Mouse (Mus musculus) C2C12 (cell line): ENCODE measurements around the gene Smurf1.

Source experiments
- CEBPB ChIP-seq: IDR thresholded peaks from one replicate; pipeline ENCODE4 v1.6.1; 2011; ENCODE audit warnings: low read depth, mild to moderate bottlenecking, control low read depth, moderate library complexity
- CTCF ChIP-seq: IDR thresholded peaks from one replicate; pipeline ENCODE4 v1.5.1; 2011; ENCODE audit not compliant: control insufficient read depth, insufficient read depth, insufficient read length
- FOSL1 ChIP-seq: IDR thresholded peaks from one replicate; pipeline ENCODE4 v1.8.0; 2011; ENCODE audit warnings: mild to moderate bottlenecking, low read length; ENCODE audit not compliant: poor library complexity, insufficient read depth, severe bottlenecking
- MAX ChIP-seq: IDR thresholded peaks from one replicate; pipeline ENCODE4 v1.6.1; 2011; ENCODE audit warnings: mild to moderate bottlenecking, control low read depth
- MYOD1 ChIP-seq: IDR thresholded peaks from one replicate; pipeline ENCODE4 v1.6.1; 2011; ENCODE audit warnings: low read depth; ENCODE audit not compliant: control insufficient read depth, insufficient read length
- MYOG ChIP-seq: IDR thresholded peaks from one replicate; pipeline ENCODE4 v1.6.1; 2011; ENCODE audit not compliant: control insufficient read depth, insufficient read length; ENCODE audit errors: extremely low read depth
- USF1 ChIP-seq: IDR thresholded peaks from one replicate; pipeline ENCODE4 v1.6.1; 2011; ENCODE audit warnings: low read depth, mild to moderate bottlenecking, control low read depth, moderate library complexity

DNA sequence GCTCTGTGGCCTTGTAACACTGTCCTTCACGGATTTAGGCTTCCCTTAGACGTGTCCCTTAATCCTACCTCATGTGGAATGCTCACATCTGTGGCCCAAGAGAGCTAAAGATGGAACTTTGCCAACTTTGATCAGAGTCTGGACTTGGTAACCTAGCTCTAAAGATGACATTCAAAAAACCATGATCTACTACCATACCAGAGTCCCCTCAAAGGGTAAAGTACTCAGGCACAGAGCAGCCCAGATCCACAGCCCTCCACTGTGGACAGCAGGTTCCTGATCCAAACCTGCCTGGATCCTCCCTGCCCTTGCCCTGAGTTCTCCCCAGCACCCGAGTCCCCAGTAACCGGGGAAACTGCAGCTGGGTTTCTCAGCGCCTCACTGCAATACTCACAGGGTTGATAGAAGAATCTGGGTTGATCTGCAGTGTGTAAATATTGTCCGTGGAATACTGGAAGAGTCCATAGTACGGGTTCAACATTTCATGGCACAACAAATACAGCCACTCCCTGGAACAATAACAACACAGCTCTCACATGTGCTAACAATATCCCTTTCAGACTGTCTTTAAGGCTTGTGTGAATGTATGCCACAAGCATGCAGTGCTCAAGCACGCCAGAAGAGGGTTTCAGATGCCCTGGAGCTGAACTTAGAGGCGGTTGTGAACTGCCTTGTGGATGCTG lies 79.5 kb downstream of the Smurf1 start:
- TF ChIP-seq CTCF (no peak), MAX (no peak), USF1 (no peak), MYOG (no peak), CEBPB (no peak), MYOD1 (no peak), FOSL1 (no peak)
